Mouse (Mus musculus): Measurements from ENCODE around the gene Tmem132d. TPM values are rescaled to one million over a fixed set of nuclear protein-coding genes. Genes with fewer than 3 reads are reported as not detected.

Gene Tmem132d
- polyA plus RNA-seq, 1 experiment from 2014 or later = 2.9 TPM

GRCm38 (mm10) chr5:127885566-127886505 is 547.0 kb downstream of the Tmem132d start:
- Histone ChIP-seq H3K4me1 (ENCODE audit: control insufficient read depth, insufficient read depth, low read length) (no peaks in the 10 kb centered on the region), H3K9ac (replicated peaks; ENCODE audit: low read depth, low read length) (no peak overlapping the region), H3K9me3 (ENCODE audit: control insufficient read depth, low read length) (no peaks in the 10 kb centered on the region), H3K36me3 (ENCODE audit: control insufficient read depth, insufficient read depth, low read length) (no peaks in the 10 kb centered on the region), H3K27ac (ENCODE audit: low read depth, low read length) (no peak overlapping the region), H3K4me3 (ENCODE audit: low read depth, low read length) (no peak overlapping the region), H3K27me3 (ENCODE audit: control insufficient read depth, insufficient read depth, low read length) (no peaks in the 10 kb centered on the region), H3K4me2 (ENCODE audit: low read depth, low read length) (no peak overlapping the region)
- no peak for ATAC-seq (ENCODE audit: low read depth)
- WGBS = 69% methylated on average over 18 of the region's 18 CpGs

GRCm38 (mm10) chr5:127883021-127883420 is 549.9 kb downstream of the Tmem132d start:
- ATAC-seq (ENCODE audit: low read depth) = no peak
- no peaks in the 10 kb centered on the region for H3K36me3 ChIP-seq (ENCODE audit: control insufficient read depth, insufficient read depth, low read length)
- 83% methylated on average over 9 of the region's 10 CpGs for WGBS

GRCm38 (mm10) chr5:127874461-127874860 is 558.4 kb downstream of the Tmem132d start:
- H3K4me3 ChIP-seq (ENCODE audit: low read depth, low read length) = no peak overlapping the region
- no peak overlapping the region for H3K4me2 ChIP-seq (ENCODE audit: low read depth, low read length)
- no peak overlapping the region for H3K27ac ChIP-seq (ENCODE audit: low read depth, low read length)
- WGBS = 79% methylated on average over 6 of the region's 6 CpGs
- H3K27me3 ChIP-seq (ENCODE audit: control insufficient read depth, insufficient read depth, low read length) = no peaks in the 10 kb centered on the region
- ATAC-seq (ENCODE audit: low read depth) = no peak
- no peaks in the 10 kb centered on the region for H3K9me3 ChIP-seq (ENCODE audit: control insufficient read depth, low read length)
- H3K4me1 ChIP-seq (ENCODE audit: control insufficient read depth, insufficient read depth, low read length) = no peaks in the 10 kb centered on the region
- H3K9ac ChIP-seq (replicated peaks; ENCODE audit: low read depth, low read length) = no peak overlapping the region
- no peaks in the 10 kb centered on the region for H3K36me3 ChIP-seq (ENCODE audit: control insufficient read depth, insufficient read depth, low read length)

More at GRCm38 (mm10) chr5:127883021-127883420, 549.9 kb downstream of the Tmem132d start:
- Histone ChIP-seq H3K9me3 (ENCODE audit: control insufficient read depth, low read length) (no peaks in the 10 kb centered on the region), H3K4me3 (ENCODE audit: low read depth, low read length) (no peak overlapping the region), H3K27ac (ENCODE audit: low read depth, low read length) (no peak overlapping the region), H3K4me2 (ENCODE audit: low read depth, low read length) (no peak overlapping the region), H3K27me3 (ENCODE audit: control insufficient read depth, insufficient read depth, low read length) (no peaks in the 10 kb centered on the region), H3K9ac (replicated peaks; ENCODE audit: low read depth, low read length) (no peak overlapping the region), H3K4me1 (ENCODE audit: control insufficient read depth, insufficient read depth, low read length) (no peaks in the 10 kb centered on the region)

- WGBS = 92% methylated on average over 6 of the region's 6 CpGs
- H3K9ac ChIP-seq (replicated peaks; ENCODE audit: low read depth, low read length) = no peak overlapping the region
- ATAC-seq (ENCODE audit: low read depth) = no peak
- no peak overlapping the region for H3K27ac ChIP-seq (ENCODE audit: low read depth, low read length)
- H3K36me3 ChIP-seq (ENCODE audit: control insufficient read depth, insufficient read depth, low read length) = no peaks in the 10 kb centered on the region
- H3K4me3 ChIP-seq (ENCODE audit: low read depth, low read length) = no peak overlapping the region
- H3K4me1 ChIP-seq (ENCODE audit: control insufficient read depth, insufficient read depth, low read length) = no peaks in the 10 kb centered on the region
- H3K9me3 ChIP-seq (ENCODE audit: control insufficient read depth, low read length) = no peaks in the 10 kb centered on the region
- H3K27me3 ChIP-seq (ENCODE audit: control insufficient read depth, insufficient read depth, low read length) = no peaks in the 10 kb centered on the region
- H3K4me2 ChIP-seq (ENCODE audit: low read depth, low read length) = no peak overlapping the region
Measured at GRCm38 (mm10) chr5:127865157-127865556, 567.7 kb downstream of the Tmem132d start.

- no peaks in the 10 kb centered on the region for H3K36me3 ChIP-seq (ENCODE audit: control insufficient read depth, insufficient read depth, low read length)
- H3K9me3 ChIP-seq (ENCODE audit: control insufficient read depth, low read length) = no peaks in the 10 kb centered on the region
- H3K4me2 ChIP-seq (ENCODE audit: low read depth, low read length) = no peak overlapping the region
- H3K9ac ChIP-seq (replicated peaks; ENCODE audit: low read depth, low read length) = no peak overlapping the region
- no peak overlapping the region for H3K27ac ChIP-seq (ENCODE audit: low read depth, low read length)
- H3K27me3 ChIP-seq (ENCODE audit: control insufficient read depth, insufficient read depth, low read length) = no peaks in the 10 kb centered on the region
- H3K4me3 ChIP-seq (ENCODE audit: low read depth, low read length) = no peak overlapping the region
- WGBS = 61% methylated on average over 2 of the region's 2 CpGs
- H3K4me1 ChIP-seq (ENCODE audit: control insufficient read depth, insufficient read depth, low read length) = no peaks in the 10 kb centered on the region
- ATAC-seq (ENCODE audit: low read depth) = no peak
Measured at GRCm38 (mm10) chr5:127859719-127860118, 573.2 kb downstream of the Tmem132d start.

GRCm38 (mm10) chr5:127852305-127852704 is 580.6 kb downstream of the Tmem132d start:
- Histone ChIP-seq H3K9me3 (ENCODE audit: control insufficient read depth, low read length) (no peaks in the 10 kb centered on the region), H3K9ac (replicated peaks; ENCODE audit: low read depth, low read length) (no peak overlapping the region), H3K27me3 (ENCODE audit: control insufficient read depth, insufficient read depth, low read length) (no peaks in the 10 kb centered on the region), H3K4me2 (ENCODE audit: low read depth, low read length) (no peak overlapping the region), H3K27ac (ENCODE audit: low read depth, low read length) (no peak overlapping the region), H3K36me3 (ENCODE audit: control insufficient read depth, insufficient read depth, low read length) (no peaks in the 10 kb centered on the region), H3K4me1 (ENCODE audit: control insufficient read depth, insufficient read depth, low read length) (no peaks in the 10 kb centered on the region), H3K4me3 (ENCODE audit: low read depth, low read length) (no peak overlapping the region)
- WGBS = 94% methylated on average over 1 of the region's 1 CpGs
- no peak for ATAC-seq (ENCODE audit: low read depth)

GRCm38 (mm10) chr5:127831791-127832190 is 601.1 kb downstream of the Tmem132d start:
- 87% methylated on average over 2 of the region's 2 CpGs for WGBS
- H3K36me3 ChIP-seq (ENCODE audit: control insufficient read depth, insufficient read depth, low read length) = no peaks in the 10 kb centered on the region
- H3K27ac ChIP-seq (ENCODE audit: low read depth, low read length) = no peak overlapping the region
- no peaks in the 10 kb centered on the region for H3K27me3 ChIP-seq (ENCODE audit: control insufficient read depth, insufficient read depth, low read length)
- ATAC-seq (ENCODE audit: low read depth) = no peak
- no peak overlapping the region for H3K9ac ChIP-seq (replicated peaks; ENCODE audit: low read depth, low read length)
- H3K4me2 ChIP-seq (ENCODE audit: low read depth, low read length) = no peak overlapping the region
- no peaks in the 10 kb centered on the region for H3K9me3 ChIP-seq (ENCODE audit: control insufficient read depth, low read length)
- no peaks in the 10 kb centered on the region for H3K4me1 ChIP-seq (ENCODE audit: control insufficient read depth, insufficient read depth, low read length)
- no peak overlapping the region for H3K4me3 ChIP-seq (ENCODE audit: low read depth, low read length)

- H3K4me1 ChIP-seq (ENCODE audit: control insufficient read depth, insufficient read depth, low read length) = no peaks in the 10 kb centered on the region
Measured at GRCm38 (mm10) chr5:127830831-127831230, 602.0 kb downstream of the Tmem132d start.

GRCm38 (mm10) chr5:127828756-127829155 is 604.1 kb downstream of the Tmem132d start:
- WGBS = 93% methylated on average over 6 of the region's 6 CpGs
- Histone ChIP-seq H3K4me1 (ENCODE audit: control insufficient read depth, insufficient read depth, low read length) (no peaks in the 10 kb centered on the region), H3K4me2 (ENCODE audit: low read depth, low read length) (no peak overlapping the region), H3K9ac (replicated peaks; ENCODE audit: low read depth, low read length) (no peak overlapping the region), H3K36me3 (ENCODE audit: control insufficient read depth, insufficient read depth, low read length) (no peaks in the 10 kb centered on the region), H3K27ac (ENCODE audit: low read depth, low read length) (no peak overlapping the region), H3K27me3 (ENCODE audit: control insufficient read depth, insufficient read depth, low read length) (no peaks in the 10 kb centered on the region), H3K9me3 (ENCODE audit: control insufficient read depth, low read length) (no peaks in the 10 kb centered on the region), H3K4me3 (ENCODE audit: low read depth, low read length) (no peak overlapping the region)
- no peak for ATAC-seq (ENCODE audit: low read depth)

More at GRCm38 (mm10) chr5:127830831-127831230, 602.0 kb downstream of the Tmem132d start:
- Histone ChIP-seq H3K27ac (ENCODE audit: low read depth, low read length) (no peak overlapping the region), H3K36me3 (ENCODE audit: control insufficient read depth, insufficient read depth, low read length) (no peaks in the 10 kb centered on the region), H3K9me3 (ENCODE audit: control insufficient read depth, low read length) (no peaks in the 10 kb centered on the region), H3K27me3 (ENCODE audit: control insufficient read depth, insufficient read depth, low read length) (no peaks in the 10 kb centered on the region), H3K4me2 (ENCODE audit: low read depth, low read length) (no peak overlapping the region), H3K4me3 (ENCODE audit: low read depth, low read length) (no peak overlapping the region), H3K9ac (replicated peaks; ENCODE audit: low read depth, low read length) (no peak overlapping the region)
- WGBS = 82% methylated on average over 1 of the region's 1 CpGs
- ATAC-seq (ENCODE audit: low read depth) = no peak

Data from neural tube, embryonic 14.5 days (tissue).